Mouse (Mus musculus): Measurements from ENCODE around the gene Rps27l. TPM values are rescaled to one million over a fixed set of nuclear protein-coding genes. Genes with fewer than 3 reads are reported as not detected.

The Rps27l gene
- total RNA-seq, 1 experiment from 2014 or later, result 17.5 TPM

GRCm38 (mm10) chr9:66918672-66919330, 27.1 kb upstream of the Rps27l start:
- ATAC-seq (ENCODE audit: extremely low read depth, insufficient number of reproducible peaks, low FRiP score, poor library complexity, severe bottlenecking), result no peak

GRCm38 (mm10) chr9:66919382-66919971, 26.4 kb upstream of the Rps27l start, which contains the start of gene Rab8b:
Gene Rab8b, minus strand, starts transcription at chr9:66919687.
- peak; percentile 92 for ATAC-seq (ENCODE audit: extremely low read depth, insufficient number of reproducible peaks, low FRiP score, poor library complexity, severe bottlenecking)

GRCm38 (mm10) chr9:66919981-66920380, 25.9 kb upstream of the Rps27l start:
- ATAC-seq (ENCODE audit: extremely low read depth, insufficient number of reproducible peaks, low FRiP score, poor library complexity, severe bottlenecking), result no peak

GRCm38 (mm10) chr9:66920488-66921279, 25.2 kb upstream of the Rps27l start:
- no peak for ATAC-seq (ENCODE audit: extremely low read depth, insufficient number of reproducible peaks, low FRiP score, poor library complexity, severe bottlenecking)

GRCm38 (mm10) chr9:66922076-66922475, 23.8 kb upstream of the Rps27l start:
- ATAC-seq (ENCODE audit: extremely low read depth, insufficient number of reproducible peaks, low FRiP score, poor library complexity, severe bottlenecking), result no peak

GRCm38 (mm10) chr9:66925853-66926252, 20.0 kb upstream of the Rps27l start:
- no peak for ATAC-seq (ENCODE audit: extremely low read depth, insufficient number of reproducible peaks, low FRiP score, poor library complexity, severe bottlenecking)

- ATAC-seq (ENCODE audit: extremely low read depth, insufficient number of reproducible peaks, low FRiP score, poor library complexity, severe bottlenecking), result no peak
Measured at GRCm38 (mm10) chr9:66927696-66928402, 18.0 kb upstream of the Rps27l start.

GRCm38 (mm10) chr9:66930351-66930750, 15.5 kb upstream of the Rps27l start:
- no peak for ATAC-seq (ENCODE audit: extremely low read depth, insufficient number of reproducible peaks, low FRiP score, poor library complexity, severe bottlenecking)

- ATAC-seq (ENCODE audit: extremely low read depth, insufficient number of reproducible peaks, low FRiP score, poor library complexity, severe bottlenecking), result no peak
Measured at GRCm38 (mm10) chr9:66933869-66934808, 11.7 kb upstream of the Rps27l start.

- ATAC-seq (ENCODE audit: extremely low read depth, insufficient number of reproducible peaks, low FRiP score, poor library complexity, severe bottlenecking), result no peak
Measured at GRCm38 (mm10) chr9:66937507-66937906, 8.4 kb upstream of the Rps27l start.

GRCm38 (mm10) chr9:66938836-66939235, 7.0 kb upstream of the Rps27l start:
- peak; percentile 90 for ATAC-seq (ENCODE audit: extremely low read depth, insufficient number of reproducible peaks, low FRiP score, poor library complexity, severe bottlenecking)

GRCm38 (mm10) chr9:66945161-66945560, 725 bp upstream of the Rps27l start:
- no peak for ATAC-seq (ENCODE audit: extremely low read depth, insufficient number of reproducible peaks, low FRiP score, poor library complexity, severe bottlenecking)

- no peak for ATAC-seq (ENCODE audit: extremely low read depth, insufficient number of reproducible peaks, low FRiP score, poor library complexity, severe bottlenecking)
Measured at GRCm38 (mm10) chr9:66948536-66948935, 2.6 kb downstream of the Rps27l start.

GRCm38 (mm10) chr9:66952321-66952720, 6.4 kb downstream of the Rps27l start:
- ATAC-seq (ENCODE audit: extremely low read depth, insufficient number of reproducible peaks, low FRiP score, poor library complexity, severe bottlenecking), result no peak

- ATAC-seq (ENCODE audit: extremely low read depth, insufficient number of reproducible peaks, low FRiP score, poor library complexity, severe bottlenecking), result no peak
Measured at GRCm38 (mm10) chr9:66952886-66953285, 7.0 kb downstream of the Rps27l start.

GRCm38 (mm10) chr9:66957451-66957850, 11.6 kb downstream of the Rps27l start:
- no peak for ATAC-seq (ENCODE audit: extremely low read depth, insufficient number of reproducible peaks, low FRiP score, poor library complexity, severe bottlenecking)

- no peak for ATAC-seq (ENCODE audit: extremely low read depth, insufficient number of reproducible peaks, low FRiP score, poor library complexity, severe bottlenecking)
Measured at GRCm38 (mm10) chr9:66961478-66961877, 15.6 kb downstream of the Rps27l start.

- ATAC-seq (ENCODE audit: extremely low read depth, insufficient number of reproducible peaks, low FRiP score, poor library complexity, severe bottlenecking), result no peak
Measured at GRCm38 (mm10) chr9:66967492-66967891, 21.6 kb downstream of the Rps27l start.

All from neutrophil, adult 5-6 weeks (primary cell).